Mouse (Mus musculus) hindbrain, embryonic 16.5 days (tissue): ENCODE results near the gene Tdrkh. TPM values are rescaled to one million over a fixed set of nuclear protein-coding genes. Genes with fewer than 3 reads are reported as not detected.

Experiments used
- ATAC-seq: fragments of 200-750 bp; cut with Nextera tagmentation; 2 replicates; pipeline ENCODE4 v1.8.0; 2017; ENCODE audit warnings: moderate TSS enrichment, moderate library complexity
- H3K27ac ChIP-seq: fragments of 300-500 bp; sonication (generic); 2 replicates; pipeline ENCODE4 v1.5.1; 2014; ENCODE audit warnings: low read depth, mild to moderate bottlenecking, control low read depth, low read length, moderate library complexity
- H3K27me3 ChIP-seq: fragments of 300-500 bp; sonication (generic); replicated peaks from 2 replicates; pipeline ENCODE4 v1.6.1; 2014; ENCODE audit warnings: low read length; ENCODE audit not compliant: control insufficient read depth, insufficient read depth
- H3K36me3 ChIP-seq: fragments of 300-500 bp; sonication (generic); 2 replicates; pipeline ENCODE4 v1.6.1; 2014; ENCODE audit warnings: mild to moderate bottlenecking, low read length, moderate library complexity, mixed read lengths; ENCODE audit not compliant: control insufficient read depth, insufficient read depth
- H3K4me1 ChIP-seq: fragments of 300-500 bp; sonication (generic); 2 replicates; pipeline ENCODE4 v1.6.1; 2014; ENCODE audit warnings: low read depth, low read length; ENCODE audit not compliant: control insufficient read depth, insufficient read depth
- H3K4me2 ChIP-seq: fragments of 300-500 bp; sonication (generic); 2 replicates; pipeline ENCODE4 v1.6.1; 2014; ENCODE audit warnings: mild to moderate bottlenecking, low read length, control low read depth, moderate library complexity
- H3K4me3 ChIP-seq: fragments of 300-500 bp; sonication (generic); 2 replicates; pipeline ENCODE4 v1.5.1; 2014; ENCODE audit warnings: mild to moderate bottlenecking, low read length, control low read depth, moderate library complexity
- H3K9ac ChIP-seq: fragments of 300-500 bp; sonication (generic); 2 replicates; pipeline ENCODE4 v1.6.1; 2014; ENCODE audit warnings: low read depth, mild to moderate bottlenecking, control low read depth, low read length, moderate library complexity
- H3K9me3 ChIP-seq: fragments of 300-500 bp; sonication (generic); 2 replicates; pipeline ENCODE4 v1.6.1; 2014; ENCODE audit warnings: mild to moderate bottlenecking, low read length, moderate library complexity; ENCODE audit not compliant: control insufficient read depth
- WGBS: fragments of 180-500 bp; shearing (Covaris S2); extraction: QIAGEN DNeasy Blood & Tissue Kit; methylation state at CpG from one replicate; pipeline ENCODE4 v1.1.7; 2014; 5-methylcytosine and 5-hydroxymethylcytosine counted together
- polyA plus RNA-seq: library from polyadenylated mRNA; unstranded; fragments of >200 nt; fragmentation: Nextera tagmentation; extraction: Ambion mirVana; gene quantifications from 2 replicates; pipeline ENCODE4 v1.2.1, GENCODE M21; 2015

Gene Tdrkh
- polyA plus RNA-seq, 1 experiment from 2014 or later, result 54.8 TPM

DNA sequence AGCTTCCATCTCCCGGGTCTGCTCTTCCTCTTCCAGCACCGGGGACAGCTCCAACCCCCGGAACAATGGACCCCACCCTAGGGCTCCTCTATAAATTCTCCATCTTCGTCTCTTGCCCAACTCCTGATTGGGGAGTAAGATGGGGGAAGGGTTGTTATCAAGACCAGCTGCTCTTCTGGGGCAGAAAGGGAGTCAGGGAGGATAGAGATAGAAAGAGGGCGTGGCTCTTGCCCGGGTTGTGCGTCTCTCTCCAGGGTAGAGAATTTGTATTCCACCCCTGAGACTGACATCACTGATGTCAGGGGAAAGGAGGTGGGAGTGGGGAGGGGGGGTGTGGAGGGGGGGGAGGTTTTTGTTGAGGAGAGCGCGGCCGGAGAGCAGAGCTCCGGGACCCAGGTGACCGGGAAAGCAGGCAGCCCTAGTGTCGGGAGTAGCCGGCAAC lies 64.9 kb downstream of the Tdrkh start, which contains the start of gene Celf3:
Gene Celf3, plus strand, starts transcription at position 315 of the 442 bp plus-strand sequence.
- H3K4me1 ChIP-seq, result peaks cover 47% of the 10 kb centered on the region
- no peaks in the 10 kb centered on the region for H3K9me3 ChIP-seq
- H3K4me2 ChIP-seq, result peak within 1 kb of the TSS; percentile 87
- H3K27ac ChIP-seq, result peak within 1 kb of the TSS; percentile 90
- ATAC-seq, result peak; percentile 91
- peak within 1 kb of the TSS; percentile 90 for H3K9ac ChIP-seq
- under 1% methylated on average over 14 of the region's 14 CpGs for WGBS
- no peaks in the 10 kb centered on the region; the same call in 1 of the 2 replicates for H3K36me3 ChIP-seq
- peak within 1 kb of the TSS; percentile 67 for H3K4me3 ChIP-seq
- no peaks in the 10 kb centered on the region for H3K27me3 ChIP-seq

DNA sequence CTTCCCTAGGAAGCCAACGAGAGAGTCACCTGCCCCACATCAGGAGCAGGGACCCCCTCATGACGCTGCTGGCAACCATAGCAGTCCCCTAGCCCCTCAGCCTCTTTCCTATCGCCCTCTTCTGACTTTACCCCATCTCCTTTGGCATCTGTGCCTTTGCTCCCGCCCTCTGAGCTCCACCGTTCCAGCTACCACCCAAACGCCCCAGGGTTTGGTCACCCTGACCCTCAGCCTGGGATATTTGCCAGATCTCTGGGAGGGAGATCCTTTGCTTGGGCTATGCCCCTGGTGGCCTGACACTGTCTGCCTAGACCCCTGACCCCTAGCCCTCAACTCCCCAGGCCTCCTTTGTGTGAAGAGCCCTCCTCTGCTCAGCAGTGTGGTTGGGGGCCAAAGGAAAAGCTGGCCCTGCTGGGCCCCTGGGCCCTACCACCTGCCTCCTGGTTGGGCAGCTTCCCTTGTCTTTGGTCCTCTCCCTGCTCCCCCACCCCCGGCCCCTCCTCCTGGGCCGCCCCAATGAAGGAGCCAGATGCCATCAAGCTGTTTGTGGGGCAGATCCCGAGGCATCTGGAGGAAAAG lies 65.6 kb downstream of the Tdrkh start:
- ATAC-seq, result peak; percentile 58
- peak overlapping the region; percentile 90 for H3K9ac ChIP-seq
- no peaks in the 10 kb centered on the region for H3K9me3 ChIP-seq
- 6% methylated on average over 9 of the region's 9 CpGs for WGBS
- H3K4me3 ChIP-seq, result peak overlapping the region; percentile 67
- no peaks in the 10 kb centered on the region; the same call in 1 of the 2 replicates for H3K36me3 ChIP-seq
- H3K27ac ChIP-seq, result peak overlapping the region; percentile 90
- no peaks in the 10 kb centered on the region for H3K27me3 ChIP-seq
- peak overlapping the region; percentile 87 for H3K4me2 ChIP-seq
- peaks cover 50% of the 10 kb centered on the region for H3K4me1 ChIP-seq

DNA sequence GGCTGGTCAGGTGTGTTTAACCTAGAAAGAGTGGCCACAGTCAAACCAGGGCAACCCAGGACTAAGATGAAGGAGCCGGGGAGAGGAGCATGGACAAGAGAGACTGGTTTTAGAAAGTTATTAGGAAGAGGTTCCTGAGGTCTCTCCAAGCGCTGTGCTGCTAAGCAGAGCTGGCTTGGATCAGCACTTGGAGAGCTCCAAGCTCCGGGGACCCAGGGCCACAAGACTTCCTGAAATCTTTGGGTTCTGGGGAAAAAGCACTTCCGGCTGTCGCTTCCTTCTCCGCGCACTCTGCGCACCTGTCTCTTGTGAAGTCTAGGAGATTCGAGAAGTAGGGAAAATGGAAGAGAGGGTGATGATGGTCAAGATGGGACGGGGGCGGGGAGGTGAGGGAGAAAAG lies 66.5 kb downstream of the Tdrkh start:
- no peak for ATAC-seq
- H3K36me3 ChIP-seq, result no peaks in the 10 kb centered on the region; the same call in 1 of the 2 replicates
- peak overlapping the region; percentile 67 for H3K4me3 ChIP-seq
- 8% methylated on average over 11 of the region's 11 CpGs for WGBS
- peak overlapping the region; percentile 90 for H3K9ac ChIP-seq
- no peak overlapping the region for H3K27ac ChIP-seq
- peak overlapping the region; percentile 87 for H3K4me2 ChIP-seq
- H3K27me3 ChIP-seq, result no peaks in the 10 kb centered on the region
- no peaks in the 10 kb centered on the region for H3K9me3 ChIP-seq
- H3K4me1 ChIP-seq, result peaks cover 57% of the 10 kb centered on the region

DNA sequence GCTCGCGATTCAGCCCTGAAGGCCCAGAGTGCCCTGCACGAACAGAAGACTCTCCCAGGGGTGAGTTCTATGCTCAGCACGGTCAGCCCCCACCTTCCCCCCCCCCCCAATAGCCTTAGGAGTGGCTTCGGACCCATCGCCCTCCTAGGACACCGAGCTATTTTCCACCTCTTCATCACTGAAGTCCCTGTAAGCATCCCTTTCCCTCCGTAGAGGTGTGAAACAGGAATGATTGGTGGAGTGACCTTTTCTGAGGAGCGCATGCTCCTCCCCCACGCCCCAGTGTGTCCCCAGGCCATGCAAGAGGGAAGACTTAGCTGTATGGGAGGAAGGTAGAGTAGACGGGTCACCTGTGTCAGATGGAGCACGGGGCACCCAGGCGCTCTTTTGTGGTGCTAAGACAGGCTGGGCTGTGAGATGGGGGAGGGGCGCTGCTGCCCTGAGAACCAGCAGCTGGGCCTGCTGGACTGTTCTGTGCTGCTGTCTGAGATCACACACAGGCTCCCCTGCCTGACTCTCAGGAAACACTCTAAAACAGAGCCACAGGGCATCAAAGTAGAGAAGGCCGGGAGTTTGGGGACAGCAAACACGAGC lies 67.3 kb downstream of the Tdrkh start, which contains the start of gene Riiad1:
Gene Riiad1, minus strand, starts transcription at position 51 of the 594 bp plus-strand sequence.
- peak within 1 kb of the TSS; percentile 67 for H3K4me3 ChIP-seq
- peaks cover 65% of the 10 kb centered on the region for H3K4me1 ChIP-seq
- no peak within 1 kb of the TSS; the same call in 1 of the 2 replicates for H3K27ac ChIP-seq
- WGBS, result 9% methylated on average over 16 of the region's 16 CpGs
- no peaks in the 10 kb centered on the region; the same call in 1 of the 2 replicates for H3K36me3 ChIP-seq
- H3K27me3 ChIP-seq, result no peaks in the 10 kb centered on the region
- H3K9ac ChIP-seq, result peak within 1 kb of the TSS; percentile 90
- H3K4me2 ChIP-seq, result peak within 1 kb of the TSS; percentile 87
- H3K9me3 ChIP-seq, result no peaks in the 10 kb centered on the region
- ATAC-seq, result no peak

DNA sequence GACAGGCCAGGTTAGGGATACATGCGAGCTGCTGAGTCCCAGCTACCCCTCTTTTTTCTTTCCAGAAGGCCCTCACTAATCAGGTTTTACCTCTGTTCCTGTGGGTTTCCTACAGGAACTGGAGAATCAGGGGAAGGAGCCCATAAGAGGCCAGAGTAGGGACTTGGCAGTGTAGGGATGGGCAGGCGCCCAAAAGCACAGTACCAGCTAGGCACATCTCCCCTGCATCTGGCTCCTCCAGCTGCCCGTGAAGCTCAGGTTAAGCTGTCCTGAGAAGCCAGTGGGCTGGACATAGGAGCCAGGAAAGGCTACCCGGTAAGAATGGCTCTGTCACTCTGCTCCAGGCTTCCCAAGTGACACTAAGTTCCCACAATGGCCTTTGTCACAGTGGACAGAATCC lies 68.4 kb downstream of the Tdrkh start:
- ATAC-seq, result no peak
- Histone ChIP-seq H3K9me3 (no peaks in the 10 kb centered on the region), H3K4me1 (peaks cover 69% of the 10 kb centered on the region), H3K36me3 (no peaks in the 10 kb centered on the region; the same call in 1 of the 2 replicates), H3K27me3 (no peaks in the 10 kb centered on the region), H3K27ac (no peak overlapping the region), H3K4me3 (no peak overlapping the region), H3K4me2 (no peak overlapping the region; the same call in 1 of the 2 replicates), H3K9ac (peak overlapping the region; percentile 20; the same call in 1 of the 2 replicates)
- WGBS, result 67% methylated on average over 4 of the region's 4 CpGs

DNA sequence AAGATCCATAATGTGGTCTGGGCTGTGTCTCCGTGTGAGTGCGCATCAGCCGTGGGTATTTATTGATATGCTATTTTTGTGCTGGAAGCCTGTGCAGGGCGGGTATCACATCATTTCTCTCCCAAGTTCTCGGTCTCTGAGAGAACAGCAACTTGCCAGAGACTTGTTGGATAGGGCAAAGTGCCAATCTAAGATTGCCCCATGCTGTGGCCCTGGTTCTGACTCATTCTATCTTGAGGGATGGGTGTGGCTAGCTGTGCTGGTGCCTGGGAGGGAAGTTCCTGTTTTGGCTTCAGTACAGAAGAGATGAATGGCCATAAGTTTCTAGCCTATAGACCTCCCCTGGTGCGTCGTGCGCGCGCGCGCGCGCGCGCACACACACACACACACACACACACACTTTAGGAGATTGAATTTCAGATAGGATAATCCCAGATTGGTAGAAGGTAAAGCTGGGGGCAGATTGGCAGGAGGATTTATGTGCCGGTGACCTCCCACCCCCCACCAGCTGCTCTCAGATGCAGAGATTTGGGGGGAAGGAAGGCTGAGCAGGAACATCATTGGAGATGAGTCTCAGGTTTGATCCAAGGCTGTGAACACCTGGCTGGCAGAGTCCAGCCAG lies 69.8 kb downstream of the Tdrkh start:
- no peak for ATAC-seq
- Histone ChIP-seq H3K27ac (no peak overlapping the region), H3K4me2 (no peak overlapping the region; the same call in 1 of the 2 replicates), H3K36me3 (peaks cover 7% of the 10 kb centered on the region), H3K9ac (no peak overlapping the region), H3K4me3 (no peak overlapping the region), H3K4me1 (peaks cover 68% of the 10 kb centered on the region), H3K27me3 (no peaks in the 10 kb centered on the region), H3K9me3 (no peaks in the 10 kb centered on the region)
- 83% methylated on average over 17 of the region's 17 CpGs for WGBS

DNA sequence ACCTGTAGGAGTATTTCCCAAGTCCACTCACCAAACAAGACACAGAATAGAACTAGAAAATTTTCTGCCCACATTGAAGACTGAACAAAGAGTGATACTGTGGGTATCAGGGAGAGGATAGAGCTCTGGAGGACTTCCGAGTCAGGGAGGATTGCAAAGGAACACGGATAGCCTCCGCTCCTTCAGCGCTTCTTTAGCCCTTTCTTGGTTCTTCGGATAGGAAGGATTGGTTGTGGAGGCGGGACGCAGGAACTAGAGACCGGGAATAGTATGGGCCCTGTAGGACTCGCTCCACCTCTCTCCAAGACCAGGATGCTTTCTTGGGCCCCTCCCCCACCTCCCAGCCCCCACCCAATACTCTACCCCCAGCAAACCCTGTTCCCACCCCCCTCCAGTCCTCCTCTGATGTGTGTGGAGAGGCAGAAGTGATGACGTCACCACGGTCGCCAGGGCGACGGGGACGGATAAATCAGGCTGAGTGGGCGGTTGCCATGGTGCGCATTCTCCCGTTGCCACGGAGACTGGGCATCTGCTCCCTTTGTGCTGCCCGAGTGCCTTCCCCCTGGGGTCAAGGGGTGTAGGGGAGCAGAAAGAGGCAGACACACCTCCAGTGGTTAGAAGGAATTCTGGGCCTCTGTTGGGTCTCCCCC lies 70.8 kb downstream of the Tdrkh start:
- Histone ChIP-seq H3K4me3 (peak overlapping the region; percentile 11; the same call in 1 of the 2 replicates), H3K27me3 (no peaks in the 10 kb centered on the region), H3K9ac (no peak overlapping the region), H3K9me3 (no peaks in the 10 kb centered on the region), H3K4me2 (peak overlapping the region; percentile 51), H3K27ac (peak overlapping the region; percentile 72), H3K4me1 (peaks cover 68% of the 10 kb centered on the region), H3K36me3 (peaks cover 11% of the 10 kb centered on the region)
- ATAC-seq, result peak; percentile 86
- 8% methylated on average over 20 of the region's 20 CpGs for WGBS
